ENCODE assay signal across 38 mouse cellular contexts in genomic region chr4:141882858-141883257, GRCm38 (mm10). TPM values are rescaled to one million over a fixed set of nuclear protein-coding genes. Genes with fewer than 3 reads are reported as not detected.
DNase-seq lines count a peak whose midpoint lies in the region; ATAC-seq and TF ChIP-seq lines count a peak whose summit lies in the region.
"Had no signal": no experiment of that assay in that cellular context is flagged by ENCODE, and none has a peak within 500 bp of the region (broad histone marks: within the 10 kb centered on the region; RNA-seq: fewer than 3 reads in every experiment).

No protein-coding gene starts in this region.

- intact Hi-C loops in heart, adult 2 months (cut with DNase I): no loop called here
- intact Hi-C loops in heart, postnatal 36 days (cut with DNase I): no loop called here

- WGBS in heart, adult 2 months: 56% methylated on average over 7 of the region's 7 CpGs
- 30% methylated on average over 7 of the region's 7 CpGs for WGBS in heart, embryonic 14.5 days
- WGBS in kidney, embryonic 16.5 days: 76% methylated on average over 7 of the region's 7 CpGs

- peaks cover 13% of the 10 kb centered on the region for H3K4me1 ChIP-seq in heart, adult 2 months (ENCODE audit: control insufficient read depth, insufficient read depth, low read length)
- peaks cover 40 to 51% of the 10 kb centered on the region in 2 experiments for H3K4me1 ChIP-seq in heart, embryonic 14.5 days (ENCODE audit: control insufficient read depth in 2 of 2, insufficient read depth in 2 of 2, low read length in 2 of 2)
- H3K4me1 ChIP-seq in kidney, embryonic 16.5 days (ENCODE audit: insufficient read depth, low read length): peaks cover 2% of the 10 kb centered on the region; the same call in 1 of the 2 replicates
- H3K4me1 ChIP-seq: forebrain, embryonic 15.5 days; hindbrain, embryonic 13.5 days; neural tube, embryonic 13.5 days had no signal

- H3K36me3 ChIP-seq in heart, adult 2 months (ENCODE audit: control insufficient read depth, insufficient read depth, low read length): no peaks in the 10 kb centered on the region
- H3K36me3 ChIP-seq in heart, embryonic 14.5 days (ENCODE audit: control insufficient read depth, insufficient read depth, low read length): no peaks in the 10 kb centered on the region
- no peaks in the 10 kb centered on the region for H3K36me3 ChIP-seq in kidney, embryonic 16.5 days (ENCODE audit: insufficient read depth, low read length)
- no peaks in the 10 kb centered on the region for H3K36me3 ChIP-seq in myocyte (ENCODE audit: control insufficient read depth, insufficient read depth)
- H3K36me3 ChIP-seq: embryonic facial prominence, embryonic 13.5 days; forebrain, embryonic 10.5 days; forebrain, embryonic 15.5 days; hindbrain, embryonic 13.5 days; liver, embryonic 12.5 days; midbrain, embryonic 12.5 days; neural tube, embryonic 13.5 days had no signal

- H3K27ac ChIP-seq in heart, adult 2 months: peak overlapping the region; percentile 69
- peak overlapping the region; percentile 9 to 54; a peak in 3 of 4 replicates for H3K27ac ChIP-seq in heart, embryonic 14.5 days (replicated peaks in 1 of 2; ENCODE audit: control insufficient read depth in 1 of 2, insufficient read depth in 1 of 2, low read depth in 2 of 2, low read length in 2 of 2)
- H3K27ac ChIP-seq in kidney, embryonic 16.5 days (ENCODE audit: low read length): no peak overlapping the region
- H3K27ac ChIP-seq: embryonic facial prominence, embryonic 13.5 days; forebrain, embryonic 10.5 days; forebrain, embryonic 15.5 days; hindbrain, embryonic 13.5 days; layer of hippocampus, adult 2 months; liver, embryonic 12.5 days; midbrain, embryonic 12.5 days; neural tube, embryonic 13.5 days had no signal

- ATAC-seq in heart, embryonic 14.5 days (ENCODE audit: insufficient number of reproducible peaks, insufficient read depth, low FRiP score, low read depth): no peak
- 0 out of 2 replicates have a peak, but pooled peaks have one; percentile 14 for ATAC-seq in kidney, embryonic 16.5 days (ENCODE audit: low FRiP score, low TSS enrichment)
- ATAC-seq: activated CD4-positive, CD25-positive, alpha-beta regulatory T cell, adult 4 months; CD4-positive, CD25-positive, alpha-beta regulatory T cell, adult 4 months; forebrain, embryonic 15.5 days; liver, embryonic 12.5 days; liver, postnatal 0 days had no signal

- TF ChIP-seq POLR2A in heart, adult 2 months (IDR thresholded peaks at IDR 0.05; ENCODE audit: insufficient read depth, low read depth, low read length): no peak
- no peak for TF ChIP-seq POLR2A in myocyte (IDR thresholded peaks at IDR 0.05; ENCODE audit: insufficient read length, low read depth)

- TF ChIP-seq EP300 in heart, adult 2 months (IDR thresholded peaks at IDR 0.05; ENCODE audit: insufficient read depth, low read depth, low read length): no peak

- H3K79me2 ChIP-seq in heart, adult 2 months (replicated peaks; ENCODE audit: control insufficient read depth, insufficient read depth, low read length): no peaks in the 10 kb centered on the region
- no peaks in the 10 kb centered on the region for H3K79me2 ChIP-seq in myocyte (ENCODE audit: control insufficient read depth, insufficient read depth)

- DNase-seq in heart, adult 2 months: no peak
- DNase-seq in heart, postnatal 36 days: no peak
- no peak for DNase-seq in heart, adult 11 months
- DNase-seq in kidney, postnatal 14 days: no peak
- no peak for DNase-seq in right cerebral cortex, postnatal 4 days
- DNase-seq: adrenal gland, adult 2 months; cerebellum, adult 18-20 months; cerebellum, postnatal 10 days; gastrocnemius, postnatal 10 days; kidney, adult 11 months; kidney, postnatal 36 days; left cerebral cortex, postnatal 4 days; liver, postnatal 0 days; lung, postnatal 36 days; thymus, adult 2 months; thymus, postnatal 36 days had no signal

- H3K27me3 ChIP-seq in heart, adult 2 months (ENCODE audit: control insufficient read depth, insufficient read depth, low read length): no peaks in the 10 kb centered on the region
- H3K27me3 ChIP-seq in heart, embryonic 14.5 days (ENCODE audit: control insufficient read depth, insufficient read depth, low read length): no peaks in the 10 kb centered on the region
- H3K27me3 ChIP-seq in kidney, embryonic 16.5 days (ENCODE audit: insufficient read depth, low read length): no peaks in the 10 kb centered on the region
- H3K27me3 ChIP-seq in myocyte (ENCODE audit: control insufficient read depth, insufficient read depth, insufficient read length): no peaks in the 10 kb centered on the region
- H3K27me3 ChIP-seq: embryonic facial prominence, embryonic 13.5 days; forebrain, embryonic 15.5 days; hindbrain, embryonic 13.5 days; neural tube, embryonic 13.5 days had no signal

- no peak overlapping the region for H3K4me3 ChIP-seq in heart, adult 2 months
- no peak overlapping the region for H3K4me3 ChIP-seq in heart, embryonic 14.5 days (ENCODE audit: control insufficient read depth in 1 of 2, insufficient read depth in 1 of 2, low read depth in 1 of 2, low read length in 2 of 2)
- no peak overlapping the region for H3K4me3 ChIP-seq in kidney, embryonic 16.5 days (ENCODE audit: low read length)
- no peak overlapping the region for H3K4me3 ChIP-seq in myocyte
- H3K4me3 ChIP-seq: embryonic facial prominence, embryonic 13.5 days; forebrain, embryonic 10.5 days; forebrain, embryonic 15.5 days; hindbrain, embryonic 13.5 days; layer of hippocampus, adult 2 months; liver, embryonic 12.5 days; megakaryocyte, embryonic 14.5 days; midbrain, embryonic 12.5 days; neural tube, embryonic 13.5 days had no signal

- no peak overlapping the region for H3K9ac ChIP-seq in heart, adult 2 months (ENCODE audit: low read depth, low read length)
- no peak overlapping the region for H3K9ac ChIP-seq in heart, embryonic 14.5 days (ENCODE audit: low read length)
- no peak overlapping the region for H3K9ac ChIP-seq in kidney, embryonic 16.5 days (replicated peaks; ENCODE audit: low read length)
- H3K9ac ChIP-seq: embryonic facial prominence, embryonic 13.5 days; forebrain, embryonic 15.5 days; hindbrain, embryonic 13.5 days; liver, embryonic 12.5 days; liver, postnatal 0 days; midbrain, embryonic 12.5 days; neural tube, embryonic 13.5 days had no signal

- no peak for TF ChIP-seq CTCF in heart, adult 2 months (IDR thresholded peaks at IDR 0.05)

- H3K9me3 ChIP-seq in heart, embryonic 14.5 days (ENCODE audit: control insufficient read depth, low read length): no peaks in the 10 kb centered on the region
- H3K9me3 ChIP-seq in kidney, embryonic 16.5 days (ENCODE audit: low read length): no peaks in the 10 kb centered on the region
- H3K9me3 ChIP-seq: embryonic facial prominence, embryonic 13.5 days; forebrain, embryonic 10.5 days; forebrain, embryonic 15.5 days; hindbrain, embryonic 13.5 days; liver, embryonic 12.5 days; megakaryocyte, embryonic 14.5 days; midbrain, embryonic 12.5 days; neural tube, embryonic 13.5 days had no signal

- no peak overlapping the region for H3ac ChIP-seq in myocyte (ENCODE audit: control insufficient read depth, insufficient read length)

- H3K4me2 ChIP-seq in heart, embryonic 14.5 days (ENCODE audit: low read length): no peak overlapping the region
- no peak overlapping the region for H3K4me2 ChIP-seq in kidney, embryonic 16.5 days (replicated peaks; ENCODE audit: low read depth, low read length)
- peak overlapping the region; percentile 24 for H3K4me2 ChIP-seq in myocyte (ENCODE audit: low read depth)
- H3K4me2 ChIP-seq: embryonic facial prominence, embryonic 13.5 days; forebrain, embryonic 15.5 days; hindbrain, embryonic 13.5 days; liver, embryonic 12.5 days; midbrain, embryonic 12.5 days; neural tube, embryonic 13.5 days had no signal

TF ChIP-seq in myocyte, 11 proteins besides CTCF, POLR2A, EP300 and RAD21:
- no peak for TF ChIP-seq REST (IDR thresholded peaks at IDR 0.05; ENCODE audit: insufficient read depth, insufficient read length)
- TF ChIP-seq MYOG (IDR thresholded peaks at IDR 0.05; ENCODE audit: control insufficient read depth in 1 of 3, insufficient read depth in 1 of 3, insufficient read length in 2 of 3, low read depth in 2 of 3): peak in 1 of 3 experiments; percentile 11

RNA-seq across cellular contexts. Expression of gene Efhd2, which starts 8.1 kb away (rescaled TPM):
- total RNA-seq in heart, adult 2 months (2021): 10 to 100 TPM; 19.4 to 21.2 TPM
- polyA plus RNA-seq in heart, adult 2 months (2012; rRNA removed): 28.4 and 33.0 TPM in 2 replicates
- 10 to 100 TPM; 20.4 to 21.3 TPM for total RNA-seq in heart, postnatal 36 days (2021)
- polyA plus RNA-seq in heart, embryonic 14.5 days (2014; fragmentation: Nextera tagmentation; extraction: Ambion mirVana): 33.2 and 43.6 TPM in 2 replicates
- polyA plus RNA-seq in kidney, embryonic 16.5 days (2015; fragmentation: Nextera tagmentation; extraction: Ambion mirVana): 58.5 and 62.4 TPM in 2 replicates
- polyA plus RNA-seq in myocyte (2012; fragmentation: generic; extraction: Trizol): 38.8 TPM

RNA-seq across cellular contexts. Expression of gene Ctrc, which starts 36.7 kb away (rescaled TPM):
- not detected for total RNA-seq in heart, adult 2 months (2021)
- polyA plus RNA-seq in heart, adult 2 months (2012; rRNA removed): not detected in 2 replicates
- total RNA-seq in heart, postnatal 36 days (2021): not detected
- polyA plus RNA-seq in heart, embryonic 14.5 days (2014; fragmentation: Nextera tagmentation; extraction: Ambion mirVana): not detected in 2 replicates
- polyA plus RNA-seq in kidney, embryonic 16.5 days (2015; fragmentation: Nextera tagmentation; extraction: Ambion mirVana): not detected in 2 replicates
- not detected for polyA plus RNA-seq in myocyte (2012; fragmentation: generic; extraction: Trizol)
- total RNA-seq: adrenal gland, adult 2 months; common myeloid progenitor, adult 5-6 weeks; gastrocnemius, postnatal 10 days; granulocyte monocyte progenitor cell, adult 5-6 weeks; layer of hippocampus, adult 2 months; layer of hippocampus, postnatal 14 days; left cerebral cortex, adult 8-10 months; left cerebral cortex, postnatal 4 days; midbrain, postnatal 0 days had no signal
- polyA plus RNA-seq: activated CD4-positive, CD25-positive, alpha-beta regulatory T cell, adult 4 months; adrenal gland, adult 2 months; CD4-positive, CD25-positive, alpha-beta regulatory T cell, adult 4 months; embryonic facial prominence, embryonic 13.5 days; forebrain, embryonic 10.5 days; forebrain, embryonic 15.5 days; hindbrain, embryonic 13.5 days; kidney, embryonic 14.5 days; limb, embryonic 14.5 days; liver, embryonic 12.5 days; liver, postnatal 0 days; lung, embryonic 16.5 days; midbrain, embryonic 12.5 days; midbrain, postnatal 0 days; neural tube, embryonic 13.5 days had no signal

RNA-seq across cellular contexts. Expression of gene Cela2a, which starts 56.9 kb away (rescaled TPM):
- total RNA-seq in heart, adult 2 months (2021): not detected
- 0.26 and 0.62 TPM in 2 replicates for polyA plus RNA-seq in heart, adult 2 months (2012; rRNA removed)
- not detected for total RNA-seq in heart, postnatal 36 days (2021)
- not detected in 2 replicates for polyA plus RNA-seq in heart, embryonic 14.5 days (2014; fragmentation: Nextera tagmentation; extraction: Ambion mirVana)
- polyA plus RNA-seq in kidney, embryonic 16.5 days (2015; fragmentation: Nextera tagmentation; extraction: Ambion mirVana): 0.17 TPM in 1 of 2 replicates, not detected in the other
- not detected for polyA plus RNA-seq in myocyte (2012; fragmentation: generic; extraction: Trizol)
- total RNA-seq: adrenal gland, adult 2 months; common myeloid progenitor, adult 5-6 weeks; gastrocnemius, postnatal 10 days; granulocyte monocyte progenitor cell, adult 5-6 weeks; layer of hippocampus, adult 2 months; layer of hippocampus, postnatal 14 days; left cerebral cortex, adult 8-10 months; left cerebral cortex, postnatal 4 days; midbrain, postnatal 0 days had no signal
- polyA plus RNA-seq: CD4-positive, CD25-positive, alpha-beta regulatory T cell, adult 4 months; embryonic facial prominence, embryonic 13.5 days; forebrain, embryonic 10.5 days; forebrain, embryonic 15.5 days; hindbrain, embryonic 13.5 days; kidney, embryonic 14.5 days; liver, embryonic 12.5 days; lung, embryonic 16.5 days; midbrain, embryonic 12.5 days; midbrain, postnatal 0 days; neural tube, embryonic 13.5 days had no signal
